8 mouse cellular contexts compared by ENCODE assay signal in genomic region chrX:8252334-8253285, GRCm38 (mm10). TPM values are rescaled to one million over a fixed set of nuclear protein-coding genes. Genes with fewer than 3 reads are reported as not detected.
DNase-seq lines count a peak whose midpoint lies in the region; ATAC-seq and TF ChIP-seq lines count a peak whose summit lies in the region.

Ftsj1 (minus strand) TSS chrX:8252406.

- intact Hi-C loops in heart, postnatal 14 days (cut with DNase I): loop anchor here (5.0 kb wide), 1 partner anchor 60 kb away; the partner anchor contains the start of gene Ebp

- H3K4me1 ChIP-seq in ES-Bruce4 (ENCODE audit: control insufficient read depth, insufficient read depth, low read length): no peaks in the 10 kb centered on the region
- H3K4me1 ChIP-seq in forebrain, embryonic 14.5 days (ENCODE audit: control insufficient read depth, insufficient read depth, low read length): no peaks in the 10 kb centered on the region
- H3K4me1 ChIP-seq in neural tube, embryonic 15.5 days: peaks cover 8% of the 10 kb centered on the region

- peak within 1 kb of the TSS; percentile 51 for H3K9ac ChIP-seq in ES-Bruce4 (ENCODE audit: low read depth, poor library complexity, severe bottlenecking)
- H3K9ac ChIP-seq in forebrain, embryonic 14.5 days (ENCODE audit: low read length): peak within 1 kb of the TSS; percentile 58
- H3K9ac ChIP-seq in neural tube, embryonic 15.5 days (replicated peaks): peak within 1 kb of the TSS; percentile 62

- TF ChIP-seq POLR2A in ES-Bruce4 (IDR thresholded peaks at IDR 0.05; ENCODE audit: insufficient read depth, low read length): peak; percentile 26

- DNase-seq in forebrain, embryonic 14.5 days (ENCODE audit: low spot score): peak; percentile 95
- DNase-seq in heart, postnatal 14 days: peak; percentile 67 to 72
- DNase-seq in layer of hippocampus, adult 11-12 months (ENCODE audit: low spot score): peak; percentile 83
- peak; percentile 88 for DNase-seq in lung, adult 18-20 months
- peak; percentile 83 for DNase-seq in testis, postnatal 14 days (ENCODE audit: low spot score)

- no peaks in the 10 kb centered on the region for H3K27me3 ChIP-seq in ES-Bruce4 (ENCODE audit: control insufficient read depth, insufficient read depth, low read length, poor library complexity, severe bottlenecking)
- H3K27me3 ChIP-seq in forebrain, embryonic 14.5 days (replicated peaks; ENCODE audit: control insufficient read depth, insufficient read depth, low read length): no peaks in the 10 kb centered on the region
- no peaks in the 10 kb centered on the region for H3K27me3 ChIP-seq in neural tube, embryonic 15.5 days (replicated peaks)

- 26% methylated on average over 45 of the region's 45 CpGs for WGBS in forebrain, embryonic 14.5 days
- WGBS in neural tube, embryonic 15.5 days: 19% methylated on average over 45 of the region's 45 CpGs

- peak within 1 kb of the TSS; percentile 53 for H3K4me2 ChIP-seq in forebrain, embryonic 14.5 days (ENCODE audit: low read length)
- H3K4me2 ChIP-seq in neural tube, embryonic 15.5 days: peak within 1 kb of the TSS; percentile 60

- peak within 1 kb of the TSS; percentile 90 for H3K4me3 ChIP-seq in ES-Bruce4 (ENCODE audit: low read depth, low read length)
- peak within 1 kb of the TSS; percentile 54 for H3K4me3 ChIP-seq in forebrain, embryonic 14.5 days (ENCODE audit: low read depth, low read length)
- H3K4me3 ChIP-seq in neural tube, embryonic 15.5 days (replicated peaks): peak within 1 kb of the TSS; percentile 53

- no peaks in the 10 kb centered on the region for H3K9me3 ChIP-seq in ES-Bruce4 (replicated peaks; ENCODE audit: control insufficient read depth, insufficient read depth, low read length, poor library complexity, severe bottlenecking)
- H3K9me3 ChIP-seq in forebrain, embryonic 14.5 days (replicated peaks; ENCODE audit: control insufficient read depth, low read length): no peaks in the 10 kb centered on the region
- no peaks in the 10 kb centered on the region for H3K9me3 ChIP-seq in neural tube, embryonic 15.5 days (replicated peaks)

- no peak for TF ChIP-seq EP300 in ES-Bruce4 (IDR thresholded peaks at IDR 0.05; ENCODE audit: insufficient read depth, low read depth, low read length)

- H3K27ac ChIP-seq in ES-Bruce4 (ENCODE audit: insufficient read depth, low read length): peak within 1 kb of the TSS; percentile 66; the same call in 1 of the 2 replicates
- H3K27ac ChIP-seq in forebrain, embryonic 14.5 days (ENCODE audit: low read depth, low read length): peak within 1 kb of the TSS; percentile 35; the same call in 1 of the 2 replicates
- H3K27ac ChIP-seq in neural tube, embryonic 15.5 days (replicated peaks): peak within 1 kb of the TSS; percentile 85

- no peak for TF ChIP-seq CTCF in ES-Bruce4 (IDR thresholded peaks at IDR 0.05; ENCODE audit: low read depth, low read length)

- no peaks in the 10 kb centered on the region; the same call in 1 of the 2 replicates for H3K36me3 ChIP-seq in ES-Bruce4 (ENCODE audit: control insufficient read depth, insufficient read depth, low read length, poor library complexity, severe bottlenecking)
- no peaks in the 10 kb centered on the region for H3K36me3 ChIP-seq in forebrain, embryonic 14.5 days (ENCODE audit: control insufficient read depth, insufficient read depth, low read length)
- H3K36me3 ChIP-seq in neural tube, embryonic 15.5 days: no peaks in the 10 kb centered on the region

- peak; percentile 90 for ATAC-seq in cerebellum, adult (ENCODE audit: insufficient number of reproducible peaks, low FRiP score, low TSS enrichment)
- ATAC-seq in forebrain, embryonic 14.5 days: peak; percentile 96
- ATAC-seq in neural tube, embryonic 15.5 days (ENCODE audit: low FRiP score): peak; percentile 95

RNA-seq across cellular contexts. Expression of gene Ftsj1, which starts in this region (rescaled TPM):
- 20.1 and 24.7 TPM in 2 replicates for polyA plus RNA-seq in ES-Bruce4 (2011; ENCODE audit: insufficient read depth, insufficient read length, low read depth, missing spikeins)
- 60.9 and 63.6 TPM in 2 replicates for polyA plus RNA-seq in forebrain, embryonic 14.5 days (2014; fragmentation: Nextera tagmentation; extraction: Ambion mirVana)
- total RNA-seq in heart, postnatal 14 days (2021): 10 to 100 TPM in 1 of 2 experiments, 1 to 10 TPM in 1; 9.8 to 12.7 TPM
- 44.7 and 47.1 TPM in 2 replicates for polyA plus RNA-seq in neural tube, embryonic 15.5 days (2015; fragmentation: Nextera tagmentation; extraction: Ambion mirVana)

Comparison
In these comparisons a context has a peak if more than half of its experiments do, and no peak if none do; other contexts are left out.
1. Peak in every context shown above with its lines: DNase-seq, ATAC-seq, H3K4me3 ChIP-seq and H3K27ac ChIP-seq.
2. H3K27ac ChIP-seq: peak in every context shown above with its lines; median percentile 85 in neural tube, embryonic 15.5 days; 66 in ES-Bruce4; 35 in forebrain, embryonic 14.5 days.